Mouse (Mus musculus) embryonic facial prominence, embryonic 12.5 days (tissue): Measurements from ENCODE around the gene Il9r. TPM values are rescaled to one million over a fixed set of nuclear protein-coding genes. Genes with fewer than 3 reads are reported as not detected.

ENCODE experiments used
- polyA plus RNA-seq: library from polyadenylated mRNA; unstranded; fragments of >200 nt; fragmentation: Nextera tagmentation; extraction: Ambion mirVana; gene quantifications from 2 replicates; pipeline ENCODE4 v1.2.1, GENCODE M21; 2016

The Il9r gene
- polyA plus RNA-seq, 1 experiment from 2014 or later = not detected

Other genes with a start within 250 kb of the Il9r start
- 0.18 and 0.29 TPM in 2 replicates for gene 4930524B15Rik, start 234.7 kb downstream of the Il9r start, polyA plus RNA-seq
- 14.5 and 17.8 TPM in 2 replicates for gene Nsg2, start 199.8 kb downstream of the Il9r start, polyA plus RNA-seq
- gene Snrnp25, start 5.1 kb upstream of the Il9r start, polyA plus RNA-seq = 69.3 and 71.1 TPM in 2 replicates
- gene Rhbdf1, start 22.0 kb upstream of the Il9r start, polyA plus RNA-seq = 46.5 and 49.8 TPM in 2 replicates
- gene Mpg, start 26.2 kb upstream of the Il9r start, polyA plus RNA-seq = 36.0 and 36.5 TPM in 2 replicates
- gene Nprl3, start 67.4 kb upstream of the Il9r start, polyA plus RNA-seq = 47.9 and 48.2 TPM in 2 replicates
- gene Hba-x, start 76.1 kb upstream of the Il9r start, polyA plus RNA-seq = 1,599 and 1,804 TPM in 2 replicates
- 3,181 and 3,391 TPM in 2 replicates for gene Hba-a1, start 83.2 kb upstream of the Il9r start, polyA plus RNA-seq
- gene Hbq1b, start 86.7 kb upstream of the Il9r start, polyA plus RNA-seq = 2.5 and 4.6 TPM in 2 replicates
- 6,828 and 7,450 TPM in 2 replicates for gene Hba-a2, start 96.2 kb upstream of the Il9r start, polyA plus RNA-seq
- gene Hbq1a, start 99.8 kb upstream of the Il9r start, polyA plus RNA-seq = 0.53 TPM in 1 of 2 replicates, not detected in the other
- gene Sh3pxd2b, start 147.5 kb upstream of the Il9r start, polyA plus RNA-seq = 28.8 and 30.6 TPM in 2 replicates